Mouse (Mus musculus) spleen, adult 2 months (tissue): ENCODE data around the gene Prelid1.

Experiments used
- CTCF ChIP-seq: fragments of 200-500 bp; IDR thresholded peaks from 2 replicates; pipeline ENCODE4 v1.5.1; 2011; ENCODE audit warnings: mild to moderate bottlenecking, inconsistent platforms; ENCODE audit not compliant: insufficient read depth, insufficient read length, insufficient replicate concordance; ENCODE audit errors: extremely low read depth
- POLR2A ChIP-seq: fragments of 200-500 bp; IDR thresholded peaks from 2 replicates; pipeline ENCODE4 v1.6.1; 2011; ENCODE audit warnings: low read depth, low read length, inconsistent platforms

DNA sequence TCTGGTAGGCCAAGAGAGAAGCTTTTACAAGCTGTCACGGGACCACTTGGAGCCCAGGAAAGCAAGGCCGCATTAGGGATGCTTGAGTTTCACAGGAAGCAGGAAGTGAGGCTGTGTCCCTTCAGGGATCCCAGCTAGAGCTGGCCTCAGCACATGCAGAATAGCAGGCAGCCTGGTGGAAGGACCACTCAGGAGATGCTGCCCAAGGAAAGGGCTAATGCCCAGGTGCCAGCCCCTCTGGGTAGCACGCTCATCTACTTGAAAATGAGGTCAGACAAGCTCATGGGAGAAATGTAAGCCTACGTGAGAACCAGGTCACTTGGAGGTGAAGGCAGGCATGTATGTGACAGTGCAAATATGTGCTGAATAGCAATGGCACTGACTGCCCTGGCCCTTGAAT is 6.9 kb downstream of the Prelid1 start:
- TF ChIP-seq POLR2A (no peak), CTCF (no peak)
